Mouse (Mus musculus) cerebellum, adult (tissue): ENCODE data around the gene Myo3b.
A peak's percentile ranks its signal among the peaks of the same experiment; 100 is the strongest.

Source experiments
- ATAC-seq: cut with Nextera tagmentation; 2 replicates; pipeline ENCODE4 v1.9.2; 2017; ENCODE audit warnings: mild to moderate bottlenecking, moderate library complexity, mixed read lengths; ENCODE audit not compliant: insufficient number of reproducible peaks, low FRiP score, low TSS enrichment

Gene Myo3b

DNA sequence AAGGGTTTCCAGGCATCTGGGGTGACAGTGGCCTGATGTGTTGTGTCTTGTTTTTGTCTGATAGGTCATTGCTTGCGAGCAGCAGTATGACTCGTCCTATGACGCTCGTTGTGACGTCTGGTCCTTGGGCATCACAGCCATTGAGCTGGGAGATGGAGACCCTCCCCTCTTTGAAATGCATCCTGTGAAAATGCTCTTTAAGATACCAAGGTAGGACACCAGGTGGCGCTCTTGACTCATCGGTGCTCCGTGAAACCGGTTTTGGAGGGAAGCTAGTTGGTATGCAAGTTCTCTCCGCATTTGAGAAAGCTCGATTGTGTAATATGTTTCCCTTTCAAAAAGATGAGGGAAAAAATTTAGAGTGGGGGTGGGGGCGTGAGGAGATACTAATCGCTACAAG, 87.9 kb downstream of the Myo3b start:
- ATAC-seq = peak; percentile 49; the same call in 1 of the 2 replicates

DNA sequence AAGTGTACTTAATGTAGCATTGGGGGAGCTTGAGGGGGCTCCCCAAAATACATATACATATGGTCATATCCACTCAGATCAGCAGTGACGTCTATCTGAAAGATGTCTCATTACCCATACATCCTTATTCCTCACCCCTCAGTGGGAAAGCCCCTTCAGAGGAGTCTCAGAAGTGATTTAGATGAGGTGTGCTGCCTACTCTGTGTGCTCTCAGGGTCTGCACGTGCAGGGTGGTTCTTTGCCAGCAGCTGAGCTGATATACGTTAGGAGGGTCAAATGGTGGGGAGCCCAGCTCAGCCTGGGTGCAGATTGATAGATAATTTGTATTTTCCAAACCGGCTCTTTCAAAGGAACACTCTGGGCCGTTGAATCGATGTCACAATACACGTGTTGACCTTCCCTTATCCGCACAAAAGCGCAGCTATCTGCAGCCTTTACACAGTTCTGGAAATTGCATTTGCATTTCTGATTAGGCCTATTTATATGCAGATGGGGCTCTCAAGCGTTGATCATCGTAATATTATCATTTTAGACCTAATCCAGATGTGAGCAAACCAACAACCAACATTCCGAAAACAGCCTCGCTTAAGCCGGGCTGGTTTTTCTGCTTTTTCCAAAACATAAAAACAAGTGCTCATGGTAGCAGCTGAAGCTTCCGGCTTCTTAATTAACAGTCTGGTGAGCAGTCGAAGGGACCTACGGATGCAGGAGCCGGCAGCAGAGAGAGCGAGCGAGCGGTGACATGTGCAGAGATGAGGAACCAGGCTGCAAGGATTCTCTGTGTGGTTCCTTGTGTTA, 88.6 kb downstream of the Myo3b start:
- ATAC-seq = no peak

GRCm38 (mm10) chr2:70128590-70128989, 89.7 kb downstream of the Myo3b start:
- no peak for ATAC-seq

GRCm38 (mm10) chr2:70129566-70129965, 90.6 kb downstream of the Myo3b start:
- no peak for ATAC-seq

GRCm38 (mm10) chr2:70133281-70133680, 94.4 kb downstream of the Myo3b start:
- no peak for ATAC-seq

GRCm38 (mm10) chr2:70137226-70137998, 98.5 kb downstream of the Myo3b start:
- ATAC-seq = no peak

- no peak for ATAC-seq
Observed at GRCm38 (mm10) chr2:70143543-70144188, 104.7 kb downstream of the Myo3b start.

- no peak for ATAC-seq
Observed at GRCm38 (mm10) chr2:70146993-70147581, 108.2 kb downstream of the Myo3b start.

GRCm38 (mm10) chr2:70148821-70149510, 110.0 kb downstream of the Myo3b start:
- ATAC-seq = no peak

DNA sequence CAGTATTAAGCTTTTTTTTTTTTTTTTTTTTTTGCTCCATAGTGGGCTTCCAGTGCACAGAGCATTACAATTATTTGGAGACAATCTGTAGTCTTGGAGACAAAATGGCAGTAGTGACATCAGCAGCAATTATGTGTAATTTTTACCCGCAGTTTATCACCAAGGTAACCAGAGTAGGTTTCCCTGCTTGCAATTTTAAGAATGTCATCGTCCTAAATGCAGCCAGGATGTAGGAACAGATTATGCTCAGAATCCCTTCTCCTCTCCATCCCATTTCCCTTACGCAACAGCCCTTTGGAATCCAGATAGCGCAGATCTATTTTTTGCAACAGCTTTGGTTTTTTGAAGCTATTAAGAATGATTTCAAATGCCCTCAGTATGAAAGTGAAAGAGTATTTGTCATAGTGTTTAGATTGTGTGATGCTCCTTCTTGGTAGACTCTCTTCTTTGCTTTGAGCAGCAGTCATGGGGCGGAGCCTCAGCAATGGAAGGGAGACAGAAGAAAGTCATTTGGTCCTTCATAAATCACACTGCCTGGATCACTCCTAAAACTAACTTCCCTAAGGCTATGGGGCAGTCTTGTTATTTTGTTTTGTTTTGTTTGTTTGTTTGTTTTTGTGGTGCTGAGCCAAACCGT, 111.6 kb downstream of the Myo3b start:
- ATAC-seq = no peak

DNA sequence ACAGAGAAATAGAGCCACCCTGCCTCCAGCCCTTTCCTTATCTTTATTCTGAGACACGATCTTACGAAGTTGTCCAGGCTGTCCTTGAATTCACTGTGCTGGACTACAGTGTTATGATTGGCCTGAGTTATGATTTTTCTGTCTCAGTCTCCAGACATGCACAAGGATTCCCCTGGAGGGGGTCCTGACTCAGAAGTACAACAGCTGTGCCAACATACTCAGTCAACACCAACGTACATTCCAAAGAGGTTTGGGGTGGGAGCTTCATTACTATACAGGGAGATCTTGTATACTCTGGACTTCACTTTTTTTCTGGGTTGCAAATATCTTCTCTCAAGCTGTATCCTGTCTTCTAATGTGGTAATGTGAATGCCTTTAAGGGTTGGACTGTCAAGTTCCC, 113.0 kb downstream of the Myo3b start:
- no peak for ATAC-seq

DNA sequence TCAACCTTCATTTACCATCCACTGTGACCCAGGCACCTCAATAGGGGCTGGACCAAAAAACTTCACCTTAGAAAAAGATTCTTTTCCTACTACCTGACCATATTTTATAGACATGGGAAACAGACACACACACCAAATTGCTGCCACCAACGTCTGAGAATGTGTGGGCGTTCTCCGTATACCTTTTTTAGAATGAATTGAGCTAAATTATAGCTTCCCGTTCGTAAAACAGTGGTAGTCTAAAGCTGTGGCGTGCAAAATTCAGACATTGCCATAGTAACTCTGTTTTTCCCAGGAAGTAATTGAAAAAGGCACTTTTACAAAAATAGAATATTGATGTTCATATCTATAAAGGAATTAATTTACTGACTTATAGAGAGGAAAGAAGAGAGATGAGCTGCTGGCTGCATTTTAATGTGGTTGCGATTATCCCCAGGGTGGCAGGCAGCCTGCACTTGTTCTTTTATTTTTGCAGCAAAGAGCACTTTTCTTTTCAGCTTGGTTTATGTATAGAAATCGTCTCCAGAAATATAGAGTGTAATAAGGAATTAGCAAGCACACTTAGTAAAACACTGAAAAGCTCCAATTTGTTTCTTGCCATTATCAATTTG, 116.4 kb downstream of the Myo3b start:
- no peak for ATAC-seq

DNA sequence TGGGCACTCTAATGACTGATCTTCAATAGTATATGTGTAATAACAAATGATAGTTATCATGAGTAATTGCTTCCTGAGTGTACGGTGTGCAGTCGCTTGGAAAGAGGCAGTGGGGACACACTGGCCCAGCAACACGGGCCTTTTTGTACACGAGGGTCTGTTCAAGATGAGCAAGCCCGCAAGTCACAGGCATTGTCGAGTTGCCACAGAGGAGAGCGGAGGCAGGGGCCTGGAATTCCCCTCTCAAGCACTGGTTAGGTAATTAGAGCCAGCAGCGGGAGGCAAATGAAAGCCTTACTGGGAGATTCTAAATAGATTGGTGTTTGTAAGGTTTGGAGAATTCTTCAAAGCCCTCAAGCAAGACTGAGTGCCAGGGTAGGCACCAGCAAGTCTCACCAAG, 120.6 kb downstream of the Myo3b start:
- no peak for ATAC-seq

- ATAC-seq = no peak
Observed at GRCm38 (mm10) chr2:70166231-70166630, 127.3 kb downstream of the Myo3b start.

- ATAC-seq = no peak
Observed at GRCm38 (mm10) chr2:70167944-70168935, 129.3 kb downstream of the Myo3b start.

DNA sequence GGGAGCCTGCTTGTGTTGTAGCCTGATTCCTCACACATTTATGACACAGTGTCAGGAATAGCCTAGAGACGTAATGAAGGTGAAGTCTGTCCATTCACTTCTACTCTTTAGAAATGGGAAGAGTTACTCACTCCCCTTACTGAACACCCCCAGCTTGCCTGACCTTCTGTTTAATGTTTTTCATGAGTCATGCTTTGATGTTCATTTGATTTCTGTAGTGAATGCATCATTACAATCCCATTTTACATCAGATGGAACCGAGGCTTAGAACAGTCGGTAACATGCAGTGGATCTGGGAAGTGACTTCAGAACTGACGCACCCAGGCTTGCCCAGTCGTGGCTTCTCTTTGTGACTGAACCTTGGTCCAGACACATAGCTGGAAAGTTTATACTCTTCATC, 131.5 kb downstream of the Myo3b start:
- ATAC-seq = no peak

DNA sequence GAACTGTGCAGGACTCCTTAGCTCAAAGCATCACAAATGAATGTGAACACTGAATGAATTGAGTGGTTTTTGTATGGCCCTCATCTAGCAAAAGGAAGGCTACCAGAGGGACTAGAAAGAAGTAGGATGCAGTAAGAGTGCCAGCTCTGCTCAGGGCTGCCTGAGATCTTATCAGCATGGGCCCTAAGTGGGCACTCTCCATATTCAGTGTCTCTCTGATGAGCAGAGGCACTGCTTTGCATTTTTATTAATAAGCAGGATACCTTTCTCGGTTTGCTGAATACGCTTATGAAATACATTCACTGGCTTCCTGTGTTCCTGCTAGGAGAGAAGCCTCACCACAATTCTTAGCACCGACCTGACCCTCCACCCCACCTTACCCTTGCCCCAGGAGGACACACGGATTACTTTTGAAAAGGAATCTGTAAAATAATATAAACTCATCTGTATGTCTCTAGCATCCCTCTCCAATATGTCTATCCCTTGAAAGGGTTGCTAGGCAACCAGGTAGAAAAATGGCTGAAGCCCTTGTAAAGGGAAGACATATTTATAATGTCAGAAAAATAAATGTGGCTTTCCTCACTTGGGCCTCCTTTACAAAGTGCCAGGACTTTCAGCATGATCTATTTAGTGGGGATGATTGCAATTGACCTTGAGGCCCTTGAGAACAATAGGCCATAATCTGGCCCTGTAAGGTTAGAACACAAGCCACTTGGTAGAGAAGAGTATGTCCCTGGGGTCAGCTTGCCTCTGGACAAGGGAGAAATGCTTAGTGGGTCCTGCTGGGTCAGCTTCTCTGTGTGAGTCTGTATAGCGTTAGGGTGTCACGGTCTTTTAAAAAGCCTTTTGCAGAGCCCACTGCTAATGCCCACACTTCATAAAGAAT, 138.1 kb downstream of the Myo3b start:
- no peak for ATAC-seq
